Mouse (Mus musculus) layer of hippocampus, adult 18-20 months (tissue): ENCODE results near the gene Apol10b. TPM values are rescaled to one million over a fixed set of nuclear protein-coding genes. Genes with fewer than 3 reads are reported as not detected.

Source experiments
- total RNA-seq, 2 experiments: library from RNA; stranded (reverse); gene quantifications; 2 replicates each; pipeline ENCODE4 v1.2.3; 2021

The Apol10b gene
- total RNA-seq, 2 experiments from 2014 or later = 0.18 TPM; not detected in 1

Other genes starting within 250 kb of the Apol10b start
- not detected for gene Apol7a, start 197.0 kb downstream of the Apol10b start, total RNA-seq
- gene Apol9a, start 185.0 kb downstream of the Apol10b start, total RNA-seq = not detected
- not detected for gene Apol7b, start 148.6 kb downstream of the Apol10b start, total RNA-seq
- not detected for gene Apol10a, start 119.1 kb downstream of the Apol10b start, total RNA-seq
- gene Apol11a, start 87.9 kb downstream of the Apol10b start, total RNA-seq = not detected
- not detected for gene Apol7c, start 62.8 kb downstream of the Apol10b start, total RNA-seq
- gene 1700025B11Rik, start 34.2 kb downstream of the Apol10b start, total RNA-seq = not detected
- not detected for gene Gm36245, start 3.1 kb upstream of the Apol10b start, total RNA-seq
- gene Apol11b, start 47.2 kb upstream of the Apol10b start, total RNA-seq = not detected
- gene Apol7e, start 102.7 kb upstream of the Apol10b start, total RNA-seq = not detected
- not detected for gene Apol9b, start 132.9 kb upstream of the Apol10b start, total RNA-seq
- gene Apol8, start 160.9 kb upstream of the Apol10b start, total RNA-seq = 1 to 10 TPM; 8.0 to 8.9 TPM
- 10 to 100 TPM; 86.7 to 88.3 TPM for gene Myh9, start 246.1 kb upstream of the Apol10b start, total RNA-seq